Mouse (Mus musculus): ENCODE measurements around the gene Wars.

The Wars gene

DNA sequence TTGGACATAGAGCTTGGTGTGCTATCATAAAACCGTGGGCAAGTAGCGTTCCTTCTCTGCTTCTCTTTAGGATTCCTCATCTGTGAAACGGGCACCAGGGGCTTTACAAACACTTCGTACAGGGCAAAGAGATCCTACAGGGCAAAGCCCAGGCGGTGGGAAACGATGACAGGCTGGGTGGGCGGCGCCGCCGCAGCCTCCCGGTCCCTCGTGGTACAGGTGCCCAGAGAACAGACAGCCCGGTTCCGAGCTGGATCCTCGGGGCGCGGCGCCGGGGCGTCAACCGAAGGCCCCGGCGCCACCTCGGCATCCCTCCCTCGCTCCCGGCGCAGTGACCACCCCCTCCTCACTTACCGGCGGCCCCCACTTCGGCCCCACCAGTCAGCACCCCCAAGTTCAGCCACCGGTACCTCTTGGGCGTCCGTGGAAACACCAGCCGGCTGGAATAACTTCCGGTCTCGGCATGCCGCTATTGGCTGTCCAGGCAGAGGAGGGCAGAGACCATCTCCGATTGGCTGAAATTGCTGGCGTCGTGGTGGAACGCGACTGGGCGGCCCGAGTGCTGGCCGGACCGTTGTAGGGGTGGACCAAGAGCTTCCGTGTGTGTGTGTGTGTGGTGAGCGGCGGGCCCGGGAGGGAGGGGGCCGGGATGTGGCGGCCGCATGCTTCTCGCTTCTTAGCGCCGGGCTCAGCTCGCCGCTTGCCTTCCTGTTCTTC is at the start of gene Wars:
TSS of gene Wars (minus strand) at position 460 of the 717 bp plus-strand sequence.
- in situ Hi-C loops (cut with MboI, MseI) = no loop called here

DNA sequence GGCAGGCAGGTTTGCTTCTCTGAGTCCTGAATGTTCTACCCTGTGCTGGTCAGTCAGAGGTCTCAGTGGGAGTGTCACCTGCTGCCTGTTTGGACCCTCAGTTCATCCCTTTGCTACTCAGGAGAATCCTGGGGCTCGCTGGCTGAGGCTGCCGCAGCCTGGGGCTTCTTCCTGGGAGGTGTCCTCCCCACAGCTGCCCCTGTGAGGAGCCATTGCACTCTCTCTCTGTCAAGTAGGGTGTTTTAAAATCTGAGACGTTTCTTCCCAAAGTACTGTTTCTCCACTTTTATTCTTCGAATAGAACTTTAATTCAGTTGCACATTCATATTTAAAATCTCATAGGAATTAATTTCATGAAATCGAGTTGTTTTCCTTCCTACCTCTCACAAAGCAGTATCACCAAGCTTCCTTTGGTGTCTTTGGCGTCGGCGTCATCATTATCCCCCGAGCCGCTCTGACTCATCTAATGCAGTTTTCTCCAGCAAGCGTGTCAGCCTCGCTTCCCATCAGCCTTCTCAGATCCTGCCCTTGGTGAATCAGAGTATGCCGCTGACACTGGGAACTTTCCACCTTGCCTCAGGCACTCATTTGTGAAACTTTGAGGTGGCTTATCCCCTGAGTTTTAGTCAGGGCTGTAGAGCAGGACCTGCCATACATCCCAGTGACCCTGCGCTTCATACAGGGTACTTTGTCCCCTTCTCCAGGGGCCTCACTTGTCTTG is 48.4 kb upstream of the Wars start:
- in situ Hi-C loops (cut with MboI, MseI) = no loop called here

DNA sequence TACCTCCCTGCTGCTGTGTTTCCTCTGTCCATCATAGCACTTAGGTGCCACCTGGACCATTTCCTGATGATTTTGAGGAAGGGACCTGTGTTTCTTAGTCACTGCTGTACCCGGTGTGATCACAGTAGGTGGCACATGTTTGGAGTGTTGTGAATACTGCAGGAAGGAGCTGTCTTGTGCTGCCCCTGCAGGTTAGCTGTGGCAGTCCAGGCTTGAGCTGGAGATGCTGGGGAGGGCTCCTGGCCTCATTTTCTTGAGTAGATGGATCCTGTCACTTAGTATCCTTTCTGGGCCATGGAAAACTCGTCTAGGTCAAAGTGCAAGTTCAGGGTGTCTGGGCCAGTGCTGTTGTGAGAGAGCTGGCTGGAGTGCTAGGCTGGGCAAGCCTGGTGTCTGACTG is 47.3 kb upstream of the Wars start:
- in situ Hi-C loops (cut with MboI, MseI) = no loop called here

DNA sequence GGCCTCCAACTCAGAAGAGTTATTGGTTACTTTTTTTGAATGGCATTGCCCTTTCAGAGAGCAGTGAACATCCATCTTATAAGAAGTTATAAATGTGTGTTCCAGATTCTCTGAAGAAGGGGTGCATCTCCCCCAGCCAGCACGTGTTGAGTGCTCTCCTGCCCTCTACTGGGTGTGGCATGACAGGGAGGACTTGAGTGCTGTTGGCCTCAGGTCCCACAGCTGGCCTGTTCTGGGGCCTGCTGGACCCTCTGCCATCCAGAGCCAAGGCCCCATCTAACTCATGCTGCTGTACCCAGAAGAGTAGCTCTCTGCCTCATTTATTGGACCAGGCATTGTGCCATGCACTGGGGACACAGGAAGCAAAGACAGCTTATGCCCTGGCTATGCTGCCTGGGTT is 46.3 kb upstream of the Wars start:
- in situ Hi-C loops (cut with MboI, MseI) = no loop called here

DNA sequence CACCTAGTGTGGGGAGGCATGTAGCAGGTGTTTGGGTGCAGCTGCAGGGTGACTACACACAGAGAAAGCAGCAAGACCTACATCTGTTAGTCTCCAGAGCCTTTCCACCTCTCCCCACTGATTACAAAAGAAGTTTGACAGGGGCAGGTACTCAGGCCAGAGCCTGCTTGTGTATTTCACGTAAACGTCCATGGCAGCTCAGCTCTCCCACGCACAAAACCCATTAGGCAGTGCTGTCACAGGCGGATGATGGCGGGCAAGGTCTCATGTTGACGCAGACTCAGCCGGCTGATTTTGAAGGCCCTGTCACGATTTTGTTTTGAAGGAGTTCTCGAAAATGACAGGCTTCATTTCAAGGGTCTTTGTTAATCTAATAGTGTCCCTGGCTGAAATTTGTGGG is 45.3 kb upstream of the Wars start:
- in situ Hi-C loops (cut with MboI, MseI) = no loop called here

DNA sequence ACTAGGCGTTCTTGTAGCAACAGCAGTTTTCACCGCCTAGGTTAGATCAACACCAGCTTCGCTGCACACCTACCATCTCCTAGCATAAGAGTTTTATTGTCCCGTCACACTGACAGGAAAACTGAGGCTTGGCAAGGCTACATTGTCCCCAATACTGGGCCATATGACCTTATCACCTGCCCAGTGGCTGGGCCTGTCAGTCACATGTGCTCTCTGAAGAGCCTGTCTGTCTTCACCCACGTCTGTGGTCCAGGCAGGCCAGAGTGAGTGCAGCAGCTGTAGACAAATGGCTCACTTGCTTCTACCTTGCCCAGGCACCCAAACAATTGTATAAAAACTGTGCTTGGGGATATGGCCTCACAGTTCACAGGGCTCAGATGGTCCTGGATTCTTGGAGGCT is 44.9 kb upstream of the Wars start:
- in situ Hi-C loops (cut with MboI, MseI) = no loop called here

DNA sequence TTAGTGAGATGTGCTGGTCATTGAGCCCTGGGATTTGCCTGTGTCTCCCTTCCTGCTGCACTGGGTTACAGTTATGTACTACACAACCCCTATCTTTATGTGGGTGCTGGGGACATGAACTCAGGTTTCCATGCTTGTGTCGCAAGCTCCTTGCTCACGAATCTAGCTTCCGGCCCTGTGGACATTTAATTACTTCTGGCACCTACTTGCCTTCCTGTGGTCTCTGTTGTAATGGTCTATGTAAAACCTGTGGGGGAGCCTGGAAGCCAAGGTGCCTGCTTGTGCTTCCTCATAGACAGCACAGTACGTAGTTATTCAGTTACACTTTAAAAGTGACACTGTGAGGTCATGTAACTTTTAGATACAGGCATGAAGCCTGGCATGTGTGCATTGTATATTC is 43.5 kb upstream of the Wars start:
- in situ Hi-C loops (cut with MboI, MseI) = no loop called here

DNA sequence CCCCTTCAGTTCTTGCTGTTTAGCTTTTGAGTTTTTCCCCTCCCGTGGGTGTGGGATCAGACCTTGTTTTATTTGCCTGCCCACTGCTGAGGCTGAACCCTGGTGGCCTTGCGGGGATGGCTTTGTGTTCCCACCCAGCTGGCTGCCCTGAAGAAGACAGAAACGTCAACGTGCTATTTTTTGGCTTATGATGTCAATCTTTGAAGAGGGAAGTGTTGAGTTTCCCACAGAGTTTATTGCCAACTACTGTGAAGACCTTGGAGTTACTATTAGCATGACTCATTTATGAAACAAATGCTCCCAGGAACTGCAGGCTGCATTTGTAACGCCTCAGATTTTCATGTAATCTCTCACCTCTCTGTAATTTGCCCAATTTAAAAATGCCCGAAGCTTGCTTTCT is 42.9 kb upstream of the Wars start:
- in situ Hi-C loops (cut with MboI, MseI) = no loop called here

DNA sequence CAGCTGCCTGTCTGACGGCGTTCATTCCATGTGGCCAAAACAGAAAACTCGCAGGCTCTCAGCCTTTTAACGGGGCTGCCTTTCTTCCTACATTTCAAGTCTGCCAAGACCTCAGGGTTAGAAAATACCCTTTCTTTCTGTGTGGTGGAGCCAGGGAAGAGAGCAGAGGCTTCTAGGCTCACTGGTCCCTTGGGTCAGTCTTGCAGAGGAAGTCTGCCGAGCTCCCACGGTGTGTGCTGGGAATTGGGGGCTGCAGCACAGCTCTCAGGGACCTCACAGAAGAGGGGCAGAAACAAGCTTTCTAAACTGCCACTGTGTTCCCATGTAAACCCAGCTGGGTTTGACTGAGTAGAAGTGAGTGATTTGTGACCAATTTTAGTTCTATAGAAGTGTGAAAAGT is 40.3 kb upstream of the Wars start:
- in situ Hi-C loops (cut with MboI, MseI) = no loop called here

DNA sequence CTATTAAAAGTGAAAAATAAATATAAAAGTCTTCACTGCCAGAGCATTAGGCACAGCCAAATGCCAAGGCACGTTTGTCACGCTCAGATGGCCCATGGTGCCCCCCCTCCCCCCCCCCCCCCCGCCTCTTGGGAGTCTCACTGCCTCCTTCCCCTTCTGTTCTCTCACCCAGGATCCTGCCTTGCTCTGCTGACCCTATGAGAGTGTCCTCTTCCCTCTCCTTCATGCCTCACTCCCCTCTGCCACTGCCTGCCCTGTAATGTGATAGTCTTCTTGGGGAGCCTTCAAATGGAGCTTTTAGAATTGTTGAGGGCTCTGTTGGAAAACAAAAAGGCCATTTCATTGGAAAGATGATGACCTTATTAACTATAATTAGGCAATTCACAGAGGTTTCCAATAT is 38.1 kb upstream of the Wars start:
- in situ Hi-C loops (cut with MboI, MseI) = no loop called here

DNA sequence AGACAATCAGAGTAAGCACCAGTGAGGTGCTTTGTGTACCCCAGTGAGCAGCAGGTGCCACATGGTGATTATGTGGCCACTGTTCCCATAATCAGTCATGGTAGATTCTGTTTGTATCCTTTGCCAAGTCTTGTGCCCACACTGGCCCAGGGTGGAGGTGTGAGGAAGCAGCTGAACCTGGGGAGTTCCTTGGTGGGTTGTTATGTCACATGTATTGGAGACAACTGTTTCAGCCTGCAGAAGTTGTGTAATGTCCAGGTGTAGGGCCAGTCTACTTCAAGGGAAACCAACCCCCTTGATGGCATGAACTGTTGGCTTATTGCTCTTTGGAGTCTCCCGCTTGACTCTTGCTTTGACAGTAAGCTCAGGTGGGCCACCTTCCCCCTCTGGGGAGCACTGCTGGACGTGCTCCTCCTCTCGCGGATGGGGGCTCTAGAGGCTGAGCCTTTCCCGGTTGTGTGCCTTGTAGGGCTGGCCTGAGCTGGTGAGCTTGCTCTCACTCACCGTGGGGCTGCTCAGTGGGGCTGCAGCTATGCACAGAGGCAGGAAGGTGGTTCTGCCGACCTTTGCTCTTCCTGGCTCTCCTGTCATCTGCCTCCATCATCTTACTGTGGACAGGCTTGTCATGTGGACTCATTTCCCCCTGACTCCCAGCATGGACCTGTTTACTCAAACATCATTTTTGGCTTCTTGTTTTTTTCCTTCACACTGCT is 37.5 kb upstream of the Wars start:
- in situ Hi-C loops (cut with MboI, MseI) = no loop called here

DNA sequence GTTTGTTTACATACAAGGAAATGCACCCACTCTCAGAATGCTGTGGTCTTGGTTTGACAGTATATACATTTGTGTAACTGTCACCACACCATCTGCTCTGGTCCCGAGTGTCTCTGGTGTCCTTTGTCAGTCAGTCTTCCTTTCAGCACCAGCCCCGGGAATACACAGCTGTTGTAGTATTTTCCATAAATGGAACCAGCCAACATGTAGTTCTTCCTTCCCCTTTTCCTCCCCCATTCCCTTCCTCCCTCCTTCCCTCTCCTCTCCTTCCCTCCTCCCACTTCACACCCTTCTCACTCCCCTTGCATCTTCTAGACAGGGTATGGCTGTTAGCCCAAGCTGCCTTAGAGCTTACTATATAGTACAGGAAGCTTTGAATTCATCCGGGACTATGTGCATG is 35.5 kb upstream of the Wars start:
- in situ Hi-C loops (cut with MboI, MseI) = no loop called here

DNA sequence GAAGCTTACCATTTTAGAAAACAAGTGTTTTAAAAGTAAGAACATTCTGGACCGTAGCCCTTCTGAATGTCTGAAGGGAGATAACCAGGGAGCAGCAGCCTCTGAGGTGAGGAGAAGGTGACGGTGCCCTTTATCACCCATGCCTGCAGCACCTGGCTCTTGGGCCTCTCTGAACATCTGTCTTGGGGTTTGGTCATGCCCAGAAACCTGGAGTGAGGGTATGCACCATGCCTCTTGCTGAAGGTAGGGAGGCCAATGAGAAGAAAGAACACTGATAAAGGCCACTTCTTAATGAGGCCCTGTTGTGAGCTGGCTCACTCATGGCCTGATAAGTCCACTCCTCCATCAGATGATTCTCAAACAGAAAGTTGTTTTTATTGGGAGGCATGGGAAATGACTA is 34.3 kb upstream of the Wars start:
- in situ Hi-C loops (cut with MboI, MseI) = no loop called here

DNA sequence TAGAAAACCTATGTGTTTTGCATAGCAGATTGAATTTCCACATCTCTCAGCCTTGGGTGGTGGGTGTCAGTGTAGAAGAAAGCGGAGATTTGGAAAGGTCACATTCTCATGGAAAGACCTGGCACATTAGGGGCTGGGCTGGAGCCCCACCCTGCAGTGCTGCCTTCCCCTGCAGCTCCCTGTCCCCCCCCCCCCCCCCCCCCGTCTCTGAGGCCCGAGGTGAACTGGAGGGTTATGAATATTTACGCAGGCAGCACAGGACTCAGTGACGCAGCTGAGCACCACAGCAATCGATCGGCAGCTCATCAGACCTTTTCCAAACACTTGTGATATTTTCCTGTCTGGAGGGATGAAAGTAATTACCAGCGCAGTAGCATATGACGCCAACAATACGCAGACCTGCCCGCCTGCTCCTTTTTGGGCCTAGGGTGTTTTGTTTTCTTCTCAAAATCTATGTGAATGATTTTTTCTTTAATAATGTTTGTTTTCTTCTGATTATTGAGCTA is 32.7 kb upstream of the Wars start:
- in situ Hi-C loops (cut with MboI, MseI) = no loop called here

DNA sequence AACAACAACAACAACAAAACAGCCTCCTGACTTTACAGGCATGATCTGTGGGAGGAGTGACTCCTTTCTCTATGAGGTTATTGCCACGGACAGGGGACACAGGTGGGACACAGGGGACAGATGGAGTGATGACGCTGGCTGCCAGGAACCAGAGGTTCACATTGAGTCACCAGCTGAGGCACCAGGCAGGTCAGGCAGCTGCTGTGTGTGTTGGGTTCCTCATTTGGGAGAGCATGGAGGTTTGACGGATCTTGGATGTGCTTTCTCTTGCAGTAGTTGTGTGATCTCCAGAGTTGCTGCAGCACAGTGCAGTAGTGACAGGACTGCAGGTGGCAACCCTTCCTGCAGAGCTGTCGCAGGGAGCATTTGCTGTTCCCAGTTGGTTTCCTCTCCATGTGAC is 24.8 kb upstream of the Wars start:
- in situ Hi-C loops (cut with MboI, MseI) = no loop called here

DNA sequence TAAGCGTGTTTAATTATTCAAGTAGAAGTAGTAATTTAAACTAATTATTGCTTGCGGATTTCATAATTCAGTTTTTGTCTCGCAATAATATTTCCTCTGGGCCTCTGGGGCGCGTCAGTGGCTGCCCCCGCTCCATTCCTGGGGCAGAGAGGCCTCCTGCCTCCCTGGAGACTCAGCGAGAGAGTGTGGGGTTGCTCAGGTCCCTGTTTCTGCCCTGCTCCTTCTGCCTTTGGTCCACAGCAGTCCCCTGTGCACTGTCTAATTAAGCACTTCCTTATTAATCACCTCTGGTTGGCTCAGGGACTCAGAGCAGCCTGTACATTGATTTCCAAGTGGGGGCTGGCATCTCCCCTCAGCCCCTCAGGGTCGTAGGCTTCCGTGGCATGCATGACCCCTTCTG is 23.5 kb upstream of the Wars start:
- in situ Hi-C loops (cut with MboI, MseI) = no loop called here

DNA sequence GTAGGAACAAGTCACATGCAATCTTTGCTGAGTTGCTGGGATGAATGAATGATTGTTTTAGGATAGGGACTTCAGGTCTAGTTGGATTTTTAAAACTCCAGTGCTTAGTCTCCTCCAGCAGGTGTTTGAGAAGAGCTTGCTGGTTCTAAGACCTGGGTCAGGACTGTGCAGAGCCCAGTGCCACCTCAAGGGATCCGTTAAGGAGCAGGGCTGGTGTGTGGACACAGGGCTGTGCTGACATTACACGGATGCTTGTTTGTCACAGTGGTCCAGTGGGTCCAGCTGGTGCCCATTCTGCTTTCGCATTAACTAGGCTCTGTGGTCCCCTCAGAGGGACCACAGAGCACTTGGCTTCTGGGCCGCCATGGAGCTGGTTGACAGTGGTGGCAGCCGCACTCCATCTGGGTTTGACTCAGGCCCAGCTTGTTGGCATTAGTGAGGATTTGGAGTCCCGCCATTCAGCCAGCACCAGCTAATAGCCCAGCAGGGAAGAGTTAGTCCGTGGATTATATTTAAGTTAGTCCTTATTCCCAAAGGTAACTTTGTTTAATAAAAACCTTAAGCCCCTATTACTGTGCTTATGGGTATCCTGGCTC is 22.6 kb upstream of the Wars start:
- in situ Hi-C loops (cut with MboI, MseI) = no loop called here

DNA sequence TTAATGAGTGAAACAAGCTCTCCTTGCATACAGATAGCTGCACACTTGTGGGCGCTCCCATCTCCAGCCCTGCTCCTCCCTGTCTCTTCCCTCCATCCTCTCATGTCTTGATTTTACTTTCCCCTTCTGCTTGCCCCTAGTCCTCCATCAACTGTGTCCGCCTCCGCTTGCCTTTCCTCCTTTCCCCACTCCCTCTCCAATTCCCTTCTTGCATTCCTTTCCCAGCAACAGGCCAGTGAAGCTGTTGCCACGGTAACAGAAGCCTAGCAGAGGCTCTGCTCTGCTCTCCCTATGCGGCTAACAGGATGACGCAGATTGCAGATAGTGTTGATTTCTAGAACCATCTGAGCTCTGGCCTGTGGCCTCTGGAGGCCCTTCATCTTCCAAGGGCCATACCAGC is 21.9 kb upstream of the Wars start:
- in situ Hi-C loops (cut with MboI, MseI) = no loop called here

DNA sequence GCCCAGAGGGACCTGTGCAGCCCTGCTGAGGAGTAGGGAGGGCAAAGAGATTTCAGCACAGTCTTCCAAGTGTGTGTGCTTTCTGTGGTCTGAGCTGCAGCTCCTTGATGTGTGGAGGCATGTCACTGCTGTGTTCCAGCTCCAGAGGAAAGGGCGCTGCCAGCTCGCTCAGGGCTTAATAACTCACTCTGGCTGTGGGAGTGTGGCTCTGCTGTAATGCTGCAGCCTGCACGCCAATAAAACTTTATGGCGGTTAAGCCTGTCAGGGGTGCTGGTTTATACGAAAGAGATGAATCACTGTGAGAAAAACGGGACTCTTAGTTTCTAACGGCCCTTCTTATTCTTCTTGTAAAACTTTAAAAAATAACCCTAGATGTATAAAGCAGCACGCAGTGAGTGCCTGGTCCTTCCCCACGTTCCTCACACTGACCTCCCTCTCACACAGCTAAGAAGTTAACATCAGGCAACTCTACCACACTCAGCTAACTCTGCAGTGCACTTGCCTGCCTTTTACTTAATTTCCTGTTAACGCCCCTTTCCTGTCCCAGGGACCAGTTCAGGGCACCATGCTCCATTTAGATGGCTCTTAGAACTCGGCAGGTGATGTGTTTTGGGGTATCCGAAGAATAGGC is 20.9 kb upstream of the Wars start:
- in situ Hi-C loops (cut with MboI, MseI) = no loop called here

DNA sequence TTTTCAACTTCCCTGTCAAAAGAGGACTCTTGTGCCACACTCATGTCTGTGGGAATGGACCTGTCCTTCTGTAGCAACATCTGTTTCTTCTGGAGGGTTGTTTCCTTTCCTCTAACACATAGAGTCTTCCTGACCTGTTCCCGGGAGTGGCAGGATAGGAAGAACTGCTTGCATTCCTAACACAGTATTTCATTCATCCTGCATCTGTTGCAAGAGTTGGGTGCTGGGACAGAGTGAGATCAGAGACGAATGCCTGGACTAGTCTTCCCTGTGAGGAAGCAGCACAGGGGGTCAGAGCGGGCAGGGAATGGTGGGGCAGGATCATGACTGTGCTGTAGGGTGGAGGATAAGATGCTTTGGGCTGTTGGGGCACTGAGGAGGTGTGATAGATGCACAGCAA is 20.2 kb upstream of the Wars start:
- in situ Hi-C loops (cut with MboI, MseI) = no loop called here

DNA sequence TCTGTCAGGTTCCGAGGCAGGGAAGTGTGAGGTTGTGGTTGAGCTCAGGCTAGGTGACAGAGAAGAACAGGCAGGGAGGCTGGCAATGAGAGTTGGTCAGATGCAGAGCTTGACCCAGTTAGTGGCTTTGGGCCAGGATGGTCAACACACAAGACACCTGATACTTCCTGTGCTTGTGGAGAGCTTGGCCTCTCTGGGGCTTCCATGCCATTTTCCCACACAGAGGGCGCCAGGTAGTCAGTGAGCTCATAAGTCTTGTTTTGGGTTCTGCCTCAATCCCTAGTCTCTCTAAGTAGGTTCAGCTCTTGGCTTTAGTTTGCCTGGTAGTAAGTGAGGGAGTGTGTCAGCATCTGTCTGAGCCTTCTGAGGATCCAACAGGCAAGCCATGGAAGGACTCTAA is 18.5 kb upstream of the Wars start:
- in situ Hi-C loops (cut with MboI, MseI) = no loop called here

Measured in T-helper 17 cell (primary cell).